Mouse (Mus musculus) heart, adult 2 months (tissue): Measurements from ENCODE around the gene Efcab2.

ENCODE experiments used
- CTCF ChIP-seq: fragments of 200-600 bp; IDR thresholded peaks from 2 replicates; pipeline ENCODE4 v1.8.1; 2022; ENCODE audit warnings: antibody characterized with exemption, mild to moderate bottlenecking, moderate library complexity
- EP300 ChIP-seq: fragments of 200-500 bp; IDR thresholded peaks from 2 replicates; pipeline ENCODE4 v1.6.1; 2011; ENCODE audit warnings: low read depth, low read length, control low read depth; ENCODE audit not compliant: insufficient read depth

DNA sequence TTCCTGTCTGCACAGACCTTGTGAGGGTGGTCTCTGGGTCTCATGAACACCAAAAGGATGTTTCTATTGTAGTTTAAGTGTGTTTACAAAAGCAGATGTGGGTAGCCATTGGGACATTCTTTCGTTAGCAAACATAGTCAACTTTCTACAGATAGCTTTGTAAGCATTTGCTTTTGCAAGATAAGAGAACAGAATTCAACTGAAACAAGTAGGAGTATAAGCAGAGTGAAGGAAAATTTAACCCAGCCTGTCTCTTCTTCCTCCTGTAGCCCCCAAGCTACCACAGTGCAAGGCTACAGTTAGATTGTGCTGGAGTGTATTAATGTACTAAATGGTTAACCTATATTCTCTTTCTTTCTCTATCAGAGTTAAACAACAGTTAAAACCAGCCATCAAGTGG is 49.2 kb downstream of the Efcab2 start:
- TF ChIP-seq EP300 (no peak), CTCF (no peak)
